ENCODE assay signal across 10 mouse cellular contexts in genomic region chr3:20304758-20305352, GRCm38 (mm10). TPM values are rescaled to one million over a fixed set of nuclear protein-coding genes. Genes with fewer than 3 reads are reported as not detected.
DNase-seq lines count a peak whose midpoint lies in the region; ATAC-seq and TF ChIP-seq lines count a peak whose summit lies in the region.
"Had no signal": no experiment of that assay in that cellular context is flagged by ENCODE, and none has a peak within 500 bp of the region (broad histone marks: within the 10 kb centered on the region; RNA-seq: fewer than 3 reads in every experiment).

No protein-coding gene starts in this region.

- H3K9me3 ChIP-seq in kidney, postnatal 0 days (replicated peaks; ENCODE audit: low read length): no peaks in the 10 kb centered on the region
- no peaks in the 10 kb centered on the region for H3K9me3 ChIP-seq in intestine, postnatal 0 days (ENCODE audit: control insufficient read depth)
- H3K9me3 ChIP-seq: embryonic facial prominence, embryonic 15.5 days; neural tube, embryonic 13.5 days had no signal

- H3K4me1 ChIP-seq in kidney, postnatal 0 days (replicated peaks; ENCODE audit: insufficient read depth, low read length): 0 out of 2 replicates have a peak, but pooled peaks cover 3% of the 10 kb centered on the region
- H3K4me1 ChIP-seq in intestine, postnatal 0 days (replicated peaks; ENCODE audit: control insufficient read depth, insufficient read depth, low read length): no peaks in the 10 kb centered on the region
- H3K4me1 ChIP-seq: embryonic facial prominence, embryonic 15.5 days; neural tube, embryonic 13.5 days had no signal

- H3K27ac ChIP-seq in kidney, postnatal 0 days: no peak overlapping the region
- H3K27ac ChIP-seq in intestine, postnatal 0 days (ENCODE audit: low read depth, low read length): no peak overlapping the region
- H3K27ac ChIP-seq: embryonic facial prominence, embryonic 15.5 days; neural tube, embryonic 13.5 days had no signal

- H3K4me2 ChIP-seq in kidney, postnatal 0 days (ENCODE audit: low read length): no peak overlapping the region
- no peak overlapping the region for H3K4me2 ChIP-seq in intestine, postnatal 0 days (replicated peaks; ENCODE audit: low read depth)
- H3K4me2 ChIP-seq: embryonic facial prominence, embryonic 15.5 days; neural tube, embryonic 13.5 days had no signal

- ATAC-seq in kidney, postnatal 0 days (replicated peaks; ENCODE audit: low FRiP score, low read depth): no peak
- peak; percentile 79 for ATAC-seq in activated CD4-positive, CD25-positive, alpha-beta regulatory T cell, adult 4 months
- ATAC-seq in intestine, postnatal 0 days: 0 out of 2 replicates have a peak, but pooled peaks have one; percentile 33
- ATAC-seq in megakaryocyte-erythroid progenitor cell, adult 5-6 weeks (replicated peaks; ENCODE audit: low FRiP score, low TSS enrichment, poor library complexity, severe bottlenecking): 0 out of 2 replicates have a peak, but pooled peaks have one; percentile 47

- H3K27me3 ChIP-seq in kidney, postnatal 0 days (ENCODE audit: insufficient read depth, low read length): no peaks in the 10 kb centered on the region
- no peaks in the 10 kb centered on the region for H3K27me3 ChIP-seq in intestine, postnatal 0 days (replicated peaks; ENCODE audit: control insufficient read depth, insufficient read depth, low read length)
- H3K27me3 ChIP-seq: embryonic facial prominence, embryonic 15.5 days; neural tube, embryonic 13.5 days had no signal

- WGBS in kidney, postnatal 0 days: 46% methylated on average over 2 of the region's 2 CpGs
- WGBS in intestine, postnatal 0 days: 25% methylated on average over 2 of the region's 2 CpGs

- no peak overlapping the region for H3K4me3 ChIP-seq in kidney, postnatal 0 days (replicated peaks; ENCODE audit: low read depth, low read length)
- no peak overlapping the region for H3K4me3 ChIP-seq in intestine, postnatal 0 days (ENCODE audit: low read depth, low read length)
- H3K4me3 ChIP-seq: embryonic facial prominence, embryonic 15.5 days; neural tube, embryonic 13.5 days had no signal

- peak; percentile 12 for DNase-seq in kidney, postnatal 0 days (ENCODE audit: low spot score)
- no peak for DNase-seq in kidney, postnatal 25 days
- no peak for DNase-seq in spleen, postnatal 4 days (ENCODE audit: low spot score in 2 of 2)
- DNase-seq in gastrocnemius, adult 8-10 months (ENCODE audit: low spot score in 2 of 2): no peak
- no peak for DNase-seq in kidney, adult 18-20 months

- H3K36me3 ChIP-seq in kidney, postnatal 0 days (ENCODE audit: insufficient read depth, low read length): no peaks in the 10 kb centered on the region
- no peaks in the 10 kb centered on the region for H3K36me3 ChIP-seq in intestine, postnatal 0 days (ENCODE audit: control insufficient read depth, insufficient read depth)
- H3K36me3 ChIP-seq: embryonic facial prominence, embryonic 15.5 days; neural tube, embryonic 13.5 days had no signal

- no peak overlapping the region for H3K9ac ChIP-seq in kidney, postnatal 0 days (ENCODE audit: low read depth, low read length)
- no peak overlapping the region for H3K9ac ChIP-seq in intestine, postnatal 0 days (ENCODE audit: low read depth, low read length)
- H3K9ac ChIP-seq: embryonic facial prominence, embryonic 15.5 days; neural tube, embryonic 13.5 days had no signal

- TF ChIP-seq CTCF in kidney, postnatal 0 days (IDR thresholded peaks at IDR 0.05; ENCODE audit: low read depth): no peak
- no peak for TF ChIP-seq CTCF in intestine, postnatal 0 days (IDR thresholded peaks at IDR 0.05; ENCODE audit: low read depth)

RNA-seq across cellular contexts. Expression of gene Cpb1, which starts 29.3 kb away (rescaled TPM):
- 1.1 and 1.2 TPM in 2 replicates for polyA plus RNA-seq in kidney, postnatal 0 days (2015; fragmentation: Nextera tagmentation; extraction: Ambion mirVana)
- not detected for polyA plus RNA-seq in activated CD4-positive, CD25-positive, alpha-beta regulatory T cell, adult 4 months (2017; shearing (Covaris generic))
- 3.7 and 5.2 TPM in 2 replicates for polyA plus RNA-seq in intestine, postnatal 0 days (2015; fragmentation: Nextera tagmentation; extraction: Ambion mirVana)
- total RNA-seq in megakaryocyte-erythroid progenitor cell, adult 5-6 weeks (2014; fragmentation: Nextera tagmentation): not detected in 2 replicates
- total RNA-seq in megakaryocyte-erythroid progenitor cell, adult 5-6 weeks (2017): not detected in 2 replicates
- not detected for total RNA-seq in gastrocnemius, adult 8-10 months (2022)
